Mouse (Mus musculus) kidney, adult 2 months (tissue): ENCODE results near the gene Zhx3. TPM values are rescaled to one million over a fixed set of nuclear protein-coding genes. Genes with fewer than 3 reads are reported as not detected.

Source experiments
- DNase-seq: peaks from one replicate; pipeline ENCODE4 v3.0.0; 2021
- H3K27ac ChIP-seq: fragments of 200-500 bp; 2 replicates; pipeline ENCODE4 v1.5.1; 2012; ENCODE audit warnings: low read depth, low read length, control low read depth, inconsistent platforms; ENCODE audit not compliant: insufficient read depth
- H3K27me3 ChIP-seq: fragments of 200-500 bp; replicated peaks from 2 replicates; pipeline ENCODE4 v1.6.1; 2012; ENCODE audit warnings: mild to moderate bottlenecking, moderate library complexity, low read length, inconsistent platforms; ENCODE audit not compliant: control insufficient read depth, insufficient read depth
- H3K36me3 ChIP-seq: fragments of 200-500 bp; 2 replicates; pipeline ENCODE4 v1.6.1; 2012; ENCODE audit warnings: mild to moderate bottlenecking, moderate library complexity, low read length, inconsistent platforms; ENCODE audit not compliant: control insufficient read depth, insufficient read depth
- H3K4me1 ChIP-seq: fragments of 200-500 bp; 2 replicates; pipeline ENCODE4 v1.6.1; 2011; ENCODE audit warnings: low read length; ENCODE audit not compliant: control insufficient read depth, insufficient read depth
- H3K4me3 ChIP-seq: fragments of 200-500 bp; 2 replicates; pipeline ENCODE4 v1.5.1; 2011; ENCODE audit warnings: mild to moderate bottlenecking, low read depth, low read length, control low read depth; ENCODE audit not compliant: insufficient read depth
- CTCF ChIP-seq: fragments of 200-500 bp; conservative IDR thresholded peaks from 2 replicates; pipeline ENCODE4 v1.5.1; 2011; ENCODE audit warnings: low read depth, mild to moderate bottlenecking, control low read depth, low read length, moderate library complexity, mixed read lengths; ENCODE audit not compliant: insufficient read depth, insufficient read length
- POLR2A ChIP-seq: fragments of 200-500 bp; IDR thresholded peaks from one replicate; pipeline ENCODE4 v1.6.1; 2011; ENCODE audit warnings: low read depth, low read length, control low read depth
- WGBS: fragments of 180-500 bp; shearing (Covaris S2); methylation state at CpG from one replicate; pipeline ENCODE4 v1.1.7; 2018; 5-methylcytosine and 5-hydroxymethylcytosine counted together
- polyA plus RNA-seq: library from polyadenylated mRNA; depleted of rRNA; stranded (reverse); fragments of >200 nt; gene quantifications from 2 replicates; pipeline ENCODE4 v1.2.3, GENCODE M21; 2012

The Zhx3 gene
- polyA plus RNA-seq, 1 experiment, result 16.9 TPM

- no peak overlapping the region for H3K4me3 ChIP-seq
- no peak for DNase-seq
- 91% methylated on average over 2 of the region's 2 CpGs for WGBS
- no peaks in the 10 kb centered on the region for H3K27me3 ChIP-seq
- H3K36me3 ChIP-seq, result no peaks in the 10 kb centered on the region; the same call in 1 of the 2 replicates
- H3K4me1 ChIP-seq, result peaks cover 20% of the 10 kb centered on the region; the same call in 1 of the 2 replicates
- H3K27ac ChIP-seq, result no peak overlapping the region
- TF ChIP-seq CTCF (no peak), POLR2A (no peak)
Measured at GRCm38 (mm10) chr2:160764386-160764785, 108.4 kb downstream of the Zhx3 start.

GRCm38 (mm10) chr2:160763816-160764215, 109.0 kb downstream of the Zhx3 start:
- peaks cover 20% of the 10 kb centered on the region; the same call in 1 of the 2 replicates for H3K4me1 ChIP-seq
- H3K27ac ChIP-seq, result no peak overlapping the region
- no peak overlapping the region for H3K4me3 ChIP-seq
- TF ChIP-seq POLR2A (no peak), CTCF (no peak)
- 55% methylated on average over 3 of the region's 3 CpGs for WGBS
- H3K27me3 ChIP-seq, result no peaks in the 10 kb centered on the region
- no peak for DNase-seq
- no peaks in the 10 kb centered on the region; the same call in 1 of the 2 replicates for H3K36me3 ChIP-seq

- peak; percentile 71 for DNase-seq
- TF ChIP-seq POLR2A, result no peak
- TF ChIP-seq CTCF, result peak; percentile 78
- no peaks in the 10 kb centered on the region; the same call in 1 of the 2 replicates for H3K36me3 ChIP-seq
- 74% methylated on average over 9 of the region's 9 CpGs for WGBS
- no peak overlapping the region for H3K4me3 ChIP-seq
- H3K4me1 ChIP-seq, result peaks cover 3% of the 10 kb centered on the region; the same call in 1 of the 2 replicates
- no peak overlapping the region for H3K27ac ChIP-seq
- H3K27me3 ChIP-seq, result no peaks in the 10 kb centered on the region
Measured at GRCm38 (mm10) chr2:160760433-160761184, 112.2 kb downstream of the Zhx3 start.

- H3K27me3 ChIP-seq, result no peaks in the 10 kb centered on the region
- TF ChIP-seq POLR2A, result no peak
- no peak for TF ChIP-seq CTCF
- no peaks in the 10 kb centered on the region; the same call in 1 of the 2 replicates for H3K36me3 ChIP-seq
Measured at GRCm38 (mm10) chr2:160756583-160757203, 116.1 kb downstream of the Zhx3 start.

GRCm38 (mm10) chr2:160747075-160747474, 125.7 kb downstream of the Zhx3 start:
- TF ChIP-seq POLR2A (no peak), CTCF (no peak)
- no peaks in the 10 kb centered on the region for H3K36me3 ChIP-seq
- H3K27ac ChIP-seq, result no peak overlapping the region
- H3K4me3 ChIP-seq, result no peak overlapping the region
- peaks cover 10% of the 10 kb centered on the region; the same call in 1 of the 2 replicates for H3K4me1 ChIP-seq
- no peaks in the 10 kb centered on the region for H3K27me3 ChIP-seq
- no peak for DNase-seq
- 76% methylated on average over 10 of the region's 10 CpGs for WGBS

More at GRCm38 (mm10) chr2:160756583-160757203, 116.1 kb downstream of the Zhx3 start:
- Histone ChIP-seq H3K27ac (no peak overlapping the region), H3K4me1 (no peaks in the 10 kb centered on the region; the same call in 1 of the 2 replicates), H3K4me3 (no peak overlapping the region)
- no peak for DNase-seq
- 60% methylated on average over 6 of the region's 6 CpGs for WGBS

- no peaks in the 10 kb centered on the region for H3K36me3 ChIP-seq
- no peak overlapping the region for H3K4me3 ChIP-seq
- peaks cover 13% of the 10 kb centered on the region; the same call in 1 of the 2 replicates for H3K4me1 ChIP-seq
- no peak for DNase-seq
- H3K27me3 ChIP-seq, result no peaks in the 10 kb centered on the region
- H3K27ac ChIP-seq, result no peak overlapping the region
- TF ChIP-seq CTCF (no peak), POLR2A (no peak)
- 95% methylated on average over 5 of the region's 5 CpGs for WGBS
Measured at GRCm38 (mm10) chr2:160746637-160747036, 126.2 kb downstream of the Zhx3 start.

- Histone ChIP-seq H3K27me3 (no peaks in the 10 kb centered on the region), H3K4me1 (peaks cover 16% of the 10 kb centered on the region), H3K4me3 (no peak overlapping the region), H3K36me3 (no peaks in the 10 kb centered on the region), H3K27ac (no peak overlapping the region)
- DNase-seq, result no peak
- TF ChIP-seq POLR2A, result no peak
- no peak for TF ChIP-seq CTCF
- 79% methylated on average over 1 of the region's 1 CpGs for WGBS
Measured at GRCm38 (mm10) chr2:160745497-160745896, 127.3 kb downstream of the Zhx3 start.
